Mouse (Mus musculus) erythroblast, embryonic 14.5 days (primary cell): ENCODE measurements around the gene Trpt1.

Experiments used
- GATA1 ChIP-seq: IDR thresholded peaks from 2 replicates; pipeline ENCODE4 v1.6.1; 2012; ENCODE audit warnings: low read length, inconsistent platforms, mixed read lengths
- TAL1 ChIP-seq: IDR thresholded peaks from 3 replicates; pipeline ENCODE4 v1.6.1; 2012; ENCODE audit warnings: low read length, inconsistent platforms, mixed read lengths

- TF ChIP-seq GATA1 (no peak), TAL1 (no peak)
These were observed 8.6 kb upstream of the Trpt1 start, which contains the start of gene Vegfb for GRCm38 (mm10) chr19:6987061-6987903.
